19 mouse cellular contexts compared by ENCODE assay signal in genomic region chr16:6851393-6851792, GRCm38 (mm10).
DNase-seq lines count a peak whose midpoint lies in the region; ATAC-seq and TF ChIP-seq lines count a peak whose summit lies in the region.
"Had no signal": no experiment of that assay in that cellular context is flagged by ENCODE, and none has a peak within 500 bp of the region (broad histone marks: within the 10 kb centered on the region; RNA-seq: fewer than 3 reads in every experiment).

No protein-coding gene starts in this region.

- WGBS in neural tube, embryonic 15.5 days: 17% methylated on average over 9 of the region's 9 CpGs
- 56% methylated on average over 9 of the region's 9 CpGs for WGBS in embryonic facial prominence, embryonic 11.5 days

- no peak overlapping the region for H3K4me2 ChIP-seq in neural tube, embryonic 15.5 days
- no peak overlapping the region for H3K4me2 ChIP-seq in embryonic facial prominence, embryonic 11.5 days (ENCODE audit: low read depth, low read length)
- H3K4me2 ChIP-seq: forebrain, embryonic 15.5 days; heart, embryonic 13.5 days had no signal

- H3K27ac ChIP-seq in neural tube, embryonic 15.5 days (replicated peaks): no peak overlapping the region
- H3K27ac ChIP-seq in embryonic facial prominence, embryonic 11.5 days (replicated peaks; ENCODE audit: low read depth, low read length): no peak overlapping the region
- no peak overlapping the region for H3K27ac ChIP-seq in layer of hippocampus, adult 2 months
- H3K27ac ChIP-seq: forebrain, embryonic 15.5 days; gastrocnemius, adult 2 months; heart, embryonic 13.5 days had no signal

- peaks cover 6% of the 10 kb centered on the region; the same call in 1 of the 2 replicates for H3K4me1 ChIP-seq in neural tube, embryonic 15.5 days
- no peaks in the 10 kb centered on the region for H3K4me1 ChIP-seq in embryonic facial prominence, embryonic 11.5 days (ENCODE audit: control insufficient read depth, insufficient read depth, low read length)
- H3K4me1 ChIP-seq: forebrain, embryonic 15.5 days; heart, embryonic 13.5 days had no signal

- H3K27me3 ChIP-seq in neural tube, embryonic 15.5 days (replicated peaks): no peaks in the 10 kb centered on the region
- no peaks in the 10 kb centered on the region for H3K27me3 ChIP-seq in embryonic facial prominence, embryonic 11.5 days (ENCODE audit: control insufficient read depth, insufficient read depth, low read length)
- H3K27me3 ChIP-seq: forebrain, embryonic 15.5 days; heart, embryonic 13.5 days had no signal

- no peak for TF ChIP-seq CTCF in layer of hippocampus, adult 2 months (conservative IDR thresholded peaks at IDR 0.05)

- peak; percentile 55 for DNase-seq in adrenal gland, adult 2 months
- DNase-seq in adrenal gland, postnatal 4 days (ENCODE audit: low spot score in 2 of 2): no peak
- peak; percentile 18 for DNase-seq in neural tube, embryonic 10.5 days (ENCODE audit: extremely low spot score, low spot score)
- peak; percentile 5 for DNase-seq in adrenal gland, postnatal 25 days
- DNase-seq in embryonic facial prominence, embryonic 11.5 days (ENCODE audit: low spot score): peak; percentile 28
- no peak for DNase-seq in layer of hippocampus, adult 8-10 months (ENCODE audit: low spot score in 2 of 2)
- no peak for DNase-seq in layer of hippocampus, adult 2 months (ENCODE audit: low spot score in 2 of 2)
- DNase-seq: cerebellum, adult 2 months; gastrocnemius, adult 2 months; heart, postnatal 36 days; kidney, adult 2 months; kidney, postnatal 36 days; layer of hippocampus, postnatal 36 days; liver; liver, postnatal 0 days; thymus, postnatal 36 days had no signal

- no peak overlapping the region for H3K9ac ChIP-seq in neural tube, embryonic 15.5 days (replicated peaks)
- H3K9ac ChIP-seq in embryonic facial prominence, embryonic 11.5 days (replicated peaks; ENCODE audit: low read length): no peak overlapping the region
- H3K9ac ChIP-seq: forebrain, embryonic 15.5 days; heart, embryonic 13.5 days; liver, postnatal 0 days had no signal

- no peak for ATAC-seq in neural tube, embryonic 15.5 days (ENCODE audit: low FRiP score)
- ATAC-seq in embryonic facial prominence, embryonic 11.5 days (replicated peaks; ENCODE audit: insufficient number of reproducible peaks, low FRiP score, low TSS enrichment, low read depth): no peak; the same call in 1 of the 2 replicates
- ATAC-seq: forebrain, embryonic 15.5 days; liver, postnatal 0 days had no signal

- H3K4me3 ChIP-seq in neural tube, embryonic 15.5 days (replicated peaks): no peak overlapping the region
- no peak overlapping the region for H3K4me3 ChIP-seq in embryonic facial prominence, embryonic 11.5 days (ENCODE audit: low read depth, low read length)
- H3K4me3 ChIP-seq in layer of hippocampus, adult 2 months: no peak overlapping the region
- H3K4me3 ChIP-seq: forebrain, embryonic 15.5 days; gastrocnemius, adult 2 months; heart, embryonic 13.5 days had no signal

- no peaks in the 10 kb centered on the region for H3K36me3 ChIP-seq in neural tube, embryonic 15.5 days
- H3K36me3 ChIP-seq in embryonic facial prominence, embryonic 11.5 days (replicated peaks; ENCODE audit: control insufficient read depth, insufficient read depth, low read depth, low read length): no peaks in the 10 kb centered on the region
- H3K36me3 ChIP-seq: forebrain, embryonic 15.5 days; heart, embryonic 13.5 days had no signal

- H3K9me3 ChIP-seq in neural tube, embryonic 15.5 days (replicated peaks): no peaks in the 10 kb centered on the region
- no peaks in the 10 kb centered on the region for H3K9me3 ChIP-seq in embryonic facial prominence, embryonic 11.5 days (replicated peaks; ENCODE audit: control insufficient read depth, low read length)
- H3K9me3 ChIP-seq: forebrain, embryonic 15.5 days; heart, embryonic 13.5 days had no signal

Comparison
In these comparisons a context has a peak if more than half of its experiments do, and no peak if none do; other contexts are left out.
1. DNase-seq: peak in adrenal gland, adult 2 months (single experiment), neural tube, embryonic 10.5 days (single experiment), adrenal gland, postnatal 25 days (single experiment) and embryonic facial prominence, embryonic 11.5 days (single experiment); none in adrenal gland, postnatal 4 days (0 of 2), layer of hippocampus, adult 8-10 months (0 of 2) and layer of hippocampus, adult 2 months (0 of 2).